Mouse (Mus musculus): ENCODE measurements around the gene Ptprcap.
A peak's percentile ranks its signal among the peaks of the same experiment; 100 is the strongest.
"Not testable (repeated sequence)": the region's sequence is repeated elsewhere in the genome, so short reads cannot be mapped to it uniquely, and the experiment has no call there.

Gene Ptprcap

DNA sequence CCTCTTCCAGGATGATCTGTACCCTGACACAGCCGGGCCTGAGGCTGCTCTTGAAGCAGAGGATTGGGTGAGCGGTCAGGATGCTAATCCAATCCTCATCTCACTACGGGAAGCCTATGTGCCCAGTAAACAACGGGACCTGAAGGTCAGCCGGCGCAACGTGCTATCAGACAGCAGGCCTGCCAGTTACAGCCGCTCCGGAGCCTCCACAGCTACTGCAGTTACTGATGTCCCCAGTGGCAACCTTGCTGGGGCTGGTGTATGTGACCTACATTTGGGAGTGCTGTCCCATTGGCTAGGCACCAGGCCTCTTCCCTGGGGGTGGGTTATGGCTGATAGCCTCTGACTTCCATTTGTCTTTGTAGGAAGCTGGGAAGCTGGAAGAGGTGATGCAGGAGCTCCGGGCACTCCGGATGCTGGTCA, at the start of gene Ptprcap:
TSS of gene Ptprcap (plus strand) at position 373 of the 423 bp plus-strand sequence.
- no peak for DNase-seq (ENCODE audit: extremely low read depth, insufficient read length, low spot score)

GRCm38 (mm10) chr19:4103792-4104191, 49.6 kb upstream of the Ptprcap start:
- DNase-seq (ENCODE audit: extremely low read depth, insufficient read length, low spot score) = no peak

GRCm38 (mm10) chr19:4104675-4105194, 48.7 kb upstream of the Ptprcap start:
- no peak for DNase-seq (ENCODE audit: extremely low read depth, insufficient read length, low spot score)

DNA sequence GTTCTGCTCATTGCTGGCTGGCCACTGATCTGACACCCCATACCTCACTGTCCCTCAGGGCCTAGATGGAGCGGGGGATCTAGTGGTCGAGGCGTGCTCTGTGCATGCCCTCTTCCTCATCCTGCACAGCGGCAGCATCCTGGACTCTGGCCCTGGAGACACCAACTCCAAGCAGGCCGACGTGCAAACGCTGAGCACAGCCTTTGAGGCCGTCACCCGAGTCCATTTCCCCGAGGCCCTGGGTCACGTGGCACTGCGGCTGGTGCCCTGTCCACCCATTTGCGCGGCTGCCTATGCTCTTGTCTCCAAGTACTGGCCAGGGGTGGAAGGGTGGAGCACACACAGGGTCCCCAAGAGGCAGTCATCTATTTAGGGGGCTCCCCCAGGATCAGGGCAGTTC, 46.8 kb upstream of the Ptprcap start:
- DNase-seq (ENCODE audit: extremely low read depth, insufficient read length, low spot score) = no peak

GRCm38 (mm10) chr19:4108535-4108934, 44.9 kb upstream of the Ptprcap start:
- DNase-seq (ENCODE audit: extremely low read depth, insufficient read length, low spot score) = no peak

DNA sequence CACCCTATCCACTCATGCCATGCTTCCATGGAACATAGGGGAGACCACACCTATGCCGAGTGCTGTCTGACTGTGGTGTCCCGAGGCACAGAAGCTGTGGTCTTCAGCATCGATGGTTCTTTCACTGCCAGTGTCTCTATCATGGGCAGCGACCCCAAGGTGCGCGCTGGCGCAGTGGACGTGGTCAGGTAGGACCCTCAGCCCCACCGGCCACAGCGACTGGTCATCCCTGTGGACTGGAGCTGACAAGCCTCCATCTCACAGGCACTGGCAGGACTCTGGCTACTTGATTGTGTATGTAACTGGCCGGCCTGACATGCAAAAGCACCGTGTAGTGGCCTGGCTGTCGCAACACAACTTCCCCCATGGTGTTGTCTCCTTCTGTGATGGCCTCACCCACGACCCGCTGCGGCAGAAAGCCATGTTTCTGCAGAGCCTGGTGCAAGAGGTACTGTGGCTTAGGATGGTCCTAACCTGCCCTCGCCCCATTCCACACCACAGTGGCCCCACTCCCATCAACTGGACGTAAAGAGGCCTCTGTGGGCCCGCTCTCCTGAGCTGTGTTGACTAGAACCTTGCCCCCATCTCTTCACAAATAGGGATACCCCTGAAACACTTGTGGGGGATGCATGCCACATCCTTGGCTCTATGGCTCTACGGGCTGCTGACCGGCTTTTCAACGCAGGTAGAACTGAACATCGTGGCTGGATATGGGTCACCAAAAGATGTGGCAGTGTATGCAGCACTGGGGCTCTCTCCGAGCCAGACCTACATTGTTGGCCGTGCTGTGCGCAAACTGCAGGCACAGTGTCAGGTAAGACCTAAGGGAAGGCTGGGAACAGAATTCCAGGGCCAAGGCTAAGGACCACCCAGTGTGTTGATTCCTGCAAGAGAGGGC, 41.1 kb upstream of the Ptprcap start:
- DNase-seq (ENCODE audit: extremely low read depth, insufficient read length, low spot score) = no peak

- DNase-seq (ENCODE audit: extremely low read depth, insufficient read length, low spot score) = peak; percentile 84
These were observed 40.1 kb upstream of the Ptprcap start for GRCm38 (mm10) chr19:4113186-4113805.

DNA sequence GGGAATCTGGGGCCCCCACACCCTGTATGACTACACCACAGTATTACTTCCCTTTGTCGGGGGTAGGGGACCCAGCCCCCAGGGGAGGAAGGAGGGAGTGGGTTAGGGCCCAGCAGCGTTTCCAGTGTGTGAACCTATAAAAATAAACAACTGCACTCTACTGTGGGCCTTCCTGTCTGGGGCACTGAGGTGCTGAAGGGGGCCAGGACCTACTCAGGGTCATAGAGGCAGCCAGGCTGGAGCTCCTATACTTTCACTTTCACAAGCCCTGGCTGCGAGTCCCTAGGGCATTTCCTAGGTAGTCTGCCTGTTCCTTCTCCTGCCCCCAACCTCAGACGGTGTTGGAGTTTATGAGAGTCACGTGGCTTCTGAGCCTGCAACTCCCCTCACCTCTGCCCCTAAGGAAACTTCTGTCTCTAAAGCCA, 39.6 kb upstream of the Ptprcap start:
- DNase-seq (ENCODE audit: extremely low read depth, insufficient read length, low spot score) = no peak

- DNase-seq (ENCODE audit: extremely low read depth, insufficient read length, low spot score) = no peak
These were observed 38.9 kb upstream of the Ptprcap start for GRCm38 (mm10) chr19:4114551-4114950.

DNA sequence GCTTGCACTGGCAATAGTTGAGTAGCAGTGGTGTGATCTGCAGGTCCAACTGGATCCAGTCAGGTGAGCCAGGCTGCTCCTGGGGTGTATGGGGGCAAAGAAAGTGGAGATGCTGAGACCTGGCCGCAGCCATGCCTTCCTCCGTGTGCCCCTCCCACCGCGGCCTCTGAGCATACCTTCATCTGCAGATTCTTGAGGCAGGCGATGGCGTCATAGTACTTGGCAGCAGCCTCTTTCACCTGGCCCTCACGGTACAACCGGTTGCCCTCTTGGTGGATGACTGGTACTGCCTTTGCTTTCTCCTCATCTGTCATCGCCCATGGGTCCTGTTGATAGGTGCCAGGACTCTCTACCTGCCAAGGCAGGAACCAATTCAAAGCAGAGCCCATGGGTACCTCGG, 38.3 kb upstream of the Ptprcap start:
- no peak for DNase-seq (ENCODE audit: extremely low read depth, insufficient read length, low spot score)

DNA sequence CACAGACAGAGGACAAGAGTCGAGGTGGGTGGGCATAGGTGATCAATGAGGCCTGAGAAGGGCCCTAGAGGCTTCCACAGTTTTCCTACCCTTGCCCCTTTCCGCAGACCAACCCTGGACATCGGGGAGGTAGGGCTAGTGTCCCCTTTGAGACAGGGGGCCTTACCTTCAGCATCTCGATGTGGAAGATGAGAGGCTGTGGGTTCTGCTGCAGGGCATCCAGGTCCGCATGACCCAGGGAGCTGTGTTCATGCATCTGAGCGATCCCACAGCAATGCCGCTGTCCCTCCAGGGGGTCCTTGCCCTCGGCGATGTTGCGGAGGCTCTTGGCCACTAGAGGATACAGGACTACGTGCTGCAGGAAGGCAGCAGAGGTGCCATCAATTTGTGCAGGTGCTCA, 37.6 kb upstream of the Ptprcap start:
- DNase-seq (ENCODE audit: extremely low read depth, insufficient read length, low spot score) = no peak

- DNase-seq (ENCODE audit: extremely low read depth, insufficient read length, low spot score) = no peak
These were observed 36.4 kb upstream of the Ptprcap start for GRCm38 (mm10) chr19:4117006-4117405.

- no peak for DNase-seq (ENCODE audit: extremely low read depth, insufficient read length, low spot score)
These were observed 35.1 kb upstream of the Ptprcap start for GRCm38 (mm10) chr19:4118350-4118749.

- no peak for DNase-seq (ENCODE audit: extremely low read depth, insufficient read length, low spot score)
These were observed 33.5 kb upstream of the Ptprcap start for GRCm38 (mm10) chr19:4119716-4120487.

DNA sequence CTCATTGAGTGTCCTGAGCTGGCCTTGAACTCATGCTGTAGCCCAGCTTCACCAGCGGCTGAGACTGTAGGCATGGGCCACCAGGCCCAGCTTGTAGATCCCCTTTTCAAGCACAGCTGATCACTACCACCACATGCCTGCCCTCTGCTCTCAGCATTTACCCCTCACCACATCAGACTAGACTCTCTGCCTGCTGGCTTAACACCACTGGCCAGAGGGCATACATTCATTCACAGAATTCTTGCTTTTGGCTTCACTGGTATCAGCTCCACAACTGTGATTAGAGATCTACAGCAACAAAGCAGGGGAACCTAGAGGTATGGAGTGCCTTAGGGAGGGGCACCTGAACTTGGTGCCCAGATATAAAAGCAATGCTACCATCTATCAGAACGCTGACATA, 32.9 kb upstream of the Ptprcap start:
- no peak for DNase-seq (ENCODE audit: extremely low read depth, insufficient read length, low spot score)

DNA sequence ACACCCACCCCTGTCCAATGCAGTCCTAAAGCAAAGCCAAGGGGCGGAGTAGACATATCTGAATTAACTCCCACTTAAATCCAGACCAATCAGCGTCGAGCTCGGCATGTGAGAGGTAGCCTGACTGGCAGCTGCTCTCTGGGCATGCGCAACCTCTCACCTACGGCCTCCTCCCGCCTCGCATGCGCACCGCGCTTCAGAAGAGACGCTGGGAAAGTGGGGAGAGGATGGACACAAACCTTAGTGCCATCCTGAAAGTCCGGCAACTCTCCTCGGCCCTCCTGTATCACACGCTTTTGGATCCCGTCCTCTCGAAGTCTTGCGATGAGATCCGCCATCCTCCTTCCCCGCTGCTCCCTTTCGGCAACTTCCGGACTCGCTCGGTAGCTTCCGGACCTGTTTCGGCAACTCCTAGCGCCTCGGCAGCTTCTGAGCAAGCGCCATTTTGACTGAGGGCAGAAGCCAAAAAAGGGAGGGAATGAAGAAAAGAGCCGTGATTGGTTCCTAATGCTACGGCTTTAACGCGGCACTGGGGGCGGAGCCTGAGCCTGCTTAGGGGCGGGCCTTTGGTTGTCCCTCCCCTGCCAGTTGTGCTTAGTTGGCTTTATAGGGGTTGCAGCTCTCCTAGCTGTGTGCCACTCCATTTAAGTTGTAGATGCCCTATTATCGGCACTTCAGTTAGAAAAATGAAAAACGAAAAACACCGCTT, 32.2 kb upstream of the Ptprcap start:
- DNase-seq (ENCODE audit: extremely low read depth, insufficient read length, low spot score) = peak; percentile 95

DNA sequence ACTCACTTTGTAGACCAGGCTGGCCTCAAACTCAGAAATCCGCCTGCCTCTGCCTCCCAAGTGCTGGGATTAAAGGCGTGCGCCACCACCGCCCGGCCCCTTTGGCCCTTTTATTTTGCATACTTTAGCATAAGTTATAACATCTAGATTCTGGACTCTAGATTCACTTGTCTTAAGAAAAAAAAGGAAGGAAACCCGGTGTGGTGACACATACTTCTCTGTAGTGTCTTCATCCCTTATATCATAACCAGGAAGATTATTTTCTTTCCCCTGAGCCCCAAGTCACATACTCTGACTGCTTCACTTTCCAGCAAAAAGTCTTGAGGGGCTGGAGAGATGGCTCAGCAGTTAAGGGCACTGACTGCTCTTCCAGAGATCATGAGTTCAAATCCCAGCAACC, 31.5 kb upstream of the Ptprcap start:
- not testable (repeated sequence) for DNase-seq (ENCODE audit: extremely low read depth, insufficient read length, low spot score)

DNA sequence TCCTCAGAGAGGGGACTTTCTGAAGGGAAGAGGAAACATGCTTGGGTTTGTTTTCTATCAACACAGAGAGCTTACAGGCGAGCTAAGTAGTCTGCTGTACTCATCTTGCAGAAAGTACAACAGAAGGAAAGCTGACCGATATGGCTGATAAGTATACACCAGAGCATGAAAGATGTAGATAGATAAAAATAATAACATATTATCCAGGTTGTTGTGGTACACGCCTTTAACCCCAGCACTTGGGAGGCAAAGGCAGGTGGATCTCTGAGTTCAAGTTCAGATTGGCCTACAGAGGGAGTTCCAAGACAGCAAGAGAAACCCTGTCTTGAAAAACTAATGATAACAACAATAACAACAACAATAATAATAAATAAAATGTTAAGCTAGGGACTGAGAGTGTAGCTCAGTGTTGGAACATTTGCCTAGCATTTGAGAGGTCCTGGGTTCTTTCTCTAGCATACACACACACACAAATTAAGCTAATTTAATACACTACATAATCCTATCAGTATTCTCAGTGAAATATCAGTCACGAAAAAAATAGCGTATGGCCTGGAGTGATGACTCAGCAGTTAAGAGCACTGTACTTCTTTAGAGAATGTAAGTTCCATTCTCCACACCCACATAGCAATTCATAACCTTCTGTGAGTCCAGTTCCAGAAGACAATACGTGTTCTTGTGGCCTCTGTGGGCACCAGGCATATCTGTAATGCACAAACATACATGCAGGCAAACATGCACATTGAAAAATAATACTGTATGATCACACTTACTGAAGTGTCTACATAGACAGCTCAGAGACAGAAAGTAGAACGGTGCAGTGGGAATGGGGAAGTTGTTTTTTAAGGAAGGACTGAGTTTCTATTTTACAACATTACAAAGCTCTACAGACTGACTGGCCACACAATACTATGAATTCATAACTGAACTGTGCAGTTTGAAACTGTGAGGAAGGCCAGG, 30.7 kb upstream of the Ptprcap start:
- DNase-seq (ENCODE audit: extremely low read depth, insufficient read length, low spot score) = no peak

DNA sequence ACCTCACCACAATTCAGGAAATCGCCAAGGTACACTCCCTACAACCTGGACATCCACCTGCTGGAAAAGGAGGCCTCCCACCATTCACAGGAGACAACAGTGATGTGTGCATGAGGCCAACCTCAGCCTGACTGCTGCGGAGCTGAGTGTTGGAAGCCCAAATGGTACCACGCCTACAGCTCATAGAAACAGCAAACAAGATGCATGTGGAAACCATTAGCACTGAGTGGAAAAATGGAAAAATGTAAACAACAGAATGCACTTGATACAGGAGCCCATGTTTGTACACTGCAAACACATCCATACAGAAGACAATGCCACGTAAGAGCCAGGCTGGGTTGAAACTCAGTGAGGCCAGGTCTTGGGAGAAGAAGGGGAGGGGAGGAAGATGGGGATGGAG, 29.0 kb upstream of the Ptprcap start:
- no peak for DNase-seq (ENCODE audit: extremely low read depth, insufficient read length, low spot score)
